Mouse (Mus musculus) cerebellum, adult 2 months (tissue): Measurements from ENCODE around the gene Tnfrsf22.

Source experiments
- CTCF ChIP-seq: fragments of 200-500 bp; IDR thresholded peaks from 2 replicates; pipeline ENCODE4 v1.5.1; 2011; ENCODE audit warnings: low read depth, mild to moderate bottlenecking, control low read depth, low read length, moderate library complexity, borderline replicate concordance; ENCODE audit not compliant: insufficient read depth
- POLR2A ChIP-seq: fragments of 200-500 bp; IDR thresholded peaks from 2 replicates; pipeline ENCODE4 v1.6.1; 2011; ENCODE audit warnings: low read length, control low read depth, borderline replicate concordance; ENCODE audit not compliant: insufficient read depth

DNA sequence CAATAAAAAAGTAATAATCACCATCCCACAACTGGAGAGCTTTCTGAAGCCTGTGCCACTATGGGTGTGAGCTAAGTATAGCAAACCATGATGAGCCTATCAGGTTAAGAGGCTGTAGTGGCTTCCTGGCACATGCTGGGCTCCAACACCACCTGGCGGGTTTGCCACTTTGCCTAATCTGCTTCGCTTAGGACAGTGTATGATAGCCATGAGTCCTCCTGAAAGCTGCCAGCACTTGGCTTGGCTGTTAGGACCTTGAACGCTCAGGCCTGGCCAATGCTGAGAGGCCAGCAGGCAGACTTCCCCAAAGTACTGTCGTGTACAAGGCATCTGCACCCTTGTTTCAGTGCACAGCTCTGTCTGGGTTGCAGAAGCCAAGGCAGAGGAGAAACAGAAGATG, 61.5 kb downstream of the Tnfrsf22 start:
- TF ChIP-seq CTCF (no peak), POLR2A (no peak)
